Mouse (Mus musculus): ENCODE data around the gene Cenpp. TPM values are rescaled to one million over a fixed set of nuclear protein-coding genes. Genes with fewer than 3 reads are reported as not detected.

The Cenpp gene
- total and polyA plus RNA-seq, 2 experiments from 2014 or later = 6.9 to 9.0 TPM

GRCm38 (mm10) chr13:49435745-49436144, 216.8 kb downstream of the Cenpp start:
- H3K27me3 ChIP-seq (ENCODE audit: insufficient read depth, low read length) = no peaks in the 10 kb centered on the region
- no peaks in the 10 kb centered on the region for H3K9me3 ChIP-seq (ENCODE audit: low read length)
- ATAC-seq = no peak
- no peaks in the 10 kb centered on the region for H3K4me1 ChIP-seq (ENCODE audit: insufficient read depth)
- H3K27ac ChIP-seq (ENCODE audit: low read depth, low read length) = no peak overlapping the region
- no peak for DNase-seq
- H3K4me3 ChIP-seq (ENCODE audit: low read depth, low read length) = no peak overlapping the region
- H3K4me2 ChIP-seq (ENCODE audit: low read depth) = no peak overlapping the region
- no peak overlapping the region for H3K9ac ChIP-seq
- no peak for TF ChIP-seq CTCF (IDR thresholded peaks at IDR 0.05; ENCODE audit: low read depth)
- H3K36me3 ChIP-seq (ENCODE audit: insufficient read depth) = peaks cover 44% of the 10 kb centered on the region
- 95% methylated on average over 1 of the region's 1 CpGs for WGBS

- H3K27me3 ChIP-seq (ENCODE audit: insufficient read depth, low read length) = no peaks in the 10 kb centered on the region
- WGBS = 73% methylated on average over 2 of the region's 2 CpGs
- no peaks in the 10 kb centered on the region for H3K4me1 ChIP-seq (ENCODE audit: insufficient read depth)
- DNase-seq = peak; percentile 16
- H3K4me2 ChIP-seq (ENCODE audit: low read depth) = no peak overlapping the region
- H3K9me3 ChIP-seq (ENCODE audit: low read length) = no peaks in the 10 kb centered on the region
- H3K9ac ChIP-seq = no peak overlapping the region
- ATAC-seq = peak; percentile 89
- H3K27ac ChIP-seq (ENCODE audit: low read depth, low read length) = no peak overlapping the region
- no peak for TF ChIP-seq CTCF (IDR thresholded peaks at IDR 0.05; ENCODE audit: low read depth)
- peaks cover 40% of the 10 kb centered on the region for H3K36me3 ChIP-seq (ENCODE audit: insufficient read depth)
- H3K4me3 ChIP-seq (ENCODE audit: low read depth, low read length) = no peak overlapping the region
Measured at GRCm38 (mm10) chr13:49433268-49434029, 219.1 kb downstream of the Cenpp start.

GRCm38 (mm10) chr13:49430529-49430928, 222.1 kb downstream of the Cenpp start:
- Histone ChIP-seq H3K27ac (ENCODE audit: low read depth, low read length) (no peak overlapping the region), H3K9ac (no peak overlapping the region), H3K9me3 (ENCODE audit: low read length) (no peaks in the 10 kb centered on the region), H3K4me2 (ENCODE audit: low read depth) (no peak overlapping the region), H3K36me3 (ENCODE audit: insufficient read depth) (peaks cover 24% of the 10 kb centered on the region), H3K4me3 (ENCODE audit: low read depth, low read length) (no peak overlapping the region), H3K27me3 (ENCODE audit: insufficient read depth, low read length) (no peaks in the 10 kb centered on the region), H3K4me1 (ENCODE audit: insufficient read depth) (no peaks in the 10 kb centered on the region)
- ATAC-seq (no peak), DNase-seq (no peak)
- TF ChIP-seq CTCF (IDR thresholded peaks at IDR 0.05; ENCODE audit: low read depth) = no peak
- 85% methylated on average over 4 of the region's 4 CpGs for WGBS

GRCm38 (mm10) chr13:49428042-49428675, 224.4 kb downstream of the Cenpp start:
- DNase-seq (no peak), ATAC-seq (0 out of 2 replicates have a peak, but pooled peaks have one; percentile 12)
- no peak for TF ChIP-seq CTCF (IDR thresholded peaks at IDR 0.05; ENCODE audit: low read depth)
- Histone ChIP-seq H3K4me1 (ENCODE audit: insufficient read depth) (peaks cover 4% of the 10 kb centered on the region; the same call in 1 of the 2 replicates), H3K9me3 (ENCODE audit: low read length) (no peaks in the 10 kb centered on the region), H3K4me2 (ENCODE audit: low read depth) (no peak overlapping the region), H3K9ac (no peak overlapping the region), H3K27me3 (ENCODE audit: insufficient read depth, low read length) (no peaks in the 10 kb centered on the region), H3K27ac (ENCODE audit: low read depth, low read length) (no peak overlapping the region), H3K4me3 (ENCODE audit: low read depth, low read length) (no peak overlapping the region), H3K36me3 (ENCODE audit: insufficient read depth) (peaks cover 10% of the 10 kb centered on the region; the same call in 1 of the 2 replicates)
- WGBS = 98% methylated on average over 1 of the region's 1 CpGs

- peaks cover 14% of the 10 kb centered on the region for H3K4me1 ChIP-seq (ENCODE audit: insufficient read depth)
- H3K9me3 ChIP-seq (ENCODE audit: low read length) = no peaks in the 10 kb centered on the region
- ATAC-seq (no peak), DNase-seq (no peak)
- no peak for TF ChIP-seq CTCF (IDR thresholded peaks at IDR 0.05; ENCODE audit: low read depth)
- WGBS = 91% methylated on average over 3 of the region's 3 CpGs
- no peaks in the 10 kb centered on the region for H3K27me3 ChIP-seq (ENCODE audit: insufficient read depth, low read length)
- no peak overlapping the region for H3K4me3 ChIP-seq (ENCODE audit: low read depth, low read length)
- H3K36me3 ChIP-seq (ENCODE audit: insufficient read depth) = no peaks in the 10 kb centered on the region
- H3K9ac ChIP-seq = no peak overlapping the region
- no peak overlapping the region for H3K4me2 ChIP-seq (ENCODE audit: low read depth)
- no peak overlapping the region for H3K27ac ChIP-seq (ENCODE audit: low read depth, low read length)
Measured at GRCm38 (mm10) chr13:49426736-49427135, 225.8 kb downstream of the Cenpp start.

- H3K27ac ChIP-seq (ENCODE audit: low read depth, low read length) = no peak overlapping the region
- H3K4me2 ChIP-seq (ENCODE audit: low read depth) = peak overlapping the region; percentile 95
- TF ChIP-seq CTCF (IDR thresholded peaks at IDR 0.05; ENCODE audit: low read depth) = no peak
- DNase-seq (no peak), ATAC-seq (no peak)
- peak overlapping the region; percentile 73 for H3K4me3 ChIP-seq (ENCODE audit: low read depth, low read length)
- H3K9ac ChIP-seq = peak overlapping the region; percentile 81
- H3K27me3 ChIP-seq (ENCODE audit: insufficient read depth, low read length) = no peaks in the 10 kb centered on the region
- H3K36me3 ChIP-seq (ENCODE audit: insufficient read depth) = no peaks in the 10 kb centered on the region
- peaks cover 20% of the 10 kb centered on the region for H3K4me1 ChIP-seq (ENCODE audit: insufficient read depth)
- H3K9me3 ChIP-seq (ENCODE audit: low read length) = no peaks in the 10 kb centered on the region
- 34% methylated on average over 4 of the region's 4 CpGs for WGBS
Measured at GRCm38 (mm10) chr13:49421959-49422358, 230.6 kb downstream of the Cenpp start.

- DNase-seq (no peak), ATAC-seq (no peak)
- Histone ChIP-seq H3K9ac (peak overlapping the region; percentile 81), H3K27me3 (ENCODE audit: insufficient read depth, low read length) (no peaks in the 10 kb centered on the region), H3K9me3 (ENCODE audit: low read length) (no peaks in the 10 kb centered on the region), H3K4me3 (ENCODE audit: low read depth, low read length) (peak overlapping the region; percentile 73), H3K27ac (ENCODE audit: low read depth, low read length) (peak overlapping the region; percentile 73), H3K4me1 (ENCODE audit: insufficient read depth) (peaks cover 20% of the 10 kb centered on the region), H3K36me3 (ENCODE audit: insufficient read depth) (no peaks in the 10 kb centered on the region), H3K4me2 (ENCODE audit: low read depth) (peak overlapping the region; percentile 95)
- WGBS = under 1% methylated on average over 15 of the region's 15 CpGs
- TF ChIP-seq CTCF (IDR thresholded peaks at IDR 0.05; ENCODE audit: low read depth) = no peak
Measured at GRCm38 (mm10) chr13:49421606-49421917, 231.0 kb downstream of the Cenpp start.

All from forebrain, postnatal 0 days (tissue).